Mouse (Mus musculus) neural tube, embryonic 11.5 days (tissue): Measurements from ENCODE around the gene Lrig2. TPM values are rescaled to one million over a fixed set of nuclear protein-coding genes. Genes with fewer than 3 reads are reported as not detected.

ENCODE experiments used
- ATAC-seq: fragments of 200-750 bp; cut with Nextera tagmentation; 2 replicates; pipeline ENCODE4 v1.8.0; 2017; ENCODE audit warnings: moderate number of reproducible peaks, mild to moderate bottlenecking, moderate TSS enrichment, moderate library complexity; ENCODE audit not compliant: insufficient read depth, low FRiP score, low TSS enrichment
- DNase-seq: peaks from one replicate; pipeline ENCODE4 v3.0.0-alpha.2; 2015; ENCODE audit warnings: low spot score
- H3K27ac ChIP-seq: fragments of 300-500 bp; sonication (generic); 2 replicates; pipeline ENCODE4 v1.5.1; 2014; ENCODE audit warnings: low read depth, mild to moderate bottlenecking, low read length
- H3K27me3 ChIP-seq: fragments of 300-500 bp; sonication (generic); 2 replicates; pipeline ENCODE4 v1.6.1; 2014; ENCODE audit warnings: mild to moderate bottlenecking, low read length, mixed read lengths; ENCODE audit not compliant: control insufficient read depth, insufficient read depth
- H3K36me3 ChIP-seq: fragments of 300-500 bp; sonication (generic); 2 replicates; pipeline ENCODE4 v1.6.1; 2014; ENCODE audit warnings: mild to moderate bottlenecking, low read length, moderate library complexity, mixed read lengths; ENCODE audit not compliant: control insufficient read depth, insufficient read depth
- H3K4me1 ChIP-seq: fragments of 300-500 bp; sonication (generic); 2 replicates; pipeline ENCODE4 v1.6.1; 2014; ENCODE audit warnings: low read length, mixed read lengths; ENCODE audit not compliant: control insufficient read depth, insufficient read depth
- H3K4me2 ChIP-seq: fragments of 300-500 bp; sonication (generic); 2 replicates; pipeline ENCODE4 v1.6.1; 2014; ENCODE audit warnings: low read depth, mild to moderate bottlenecking, moderate library complexity
- H3K4me3 ChIP-seq: fragments of 300-500 bp; sonication (generic); 2 replicates; pipeline ENCODE4 v1.5.1; 2014; ENCODE audit warnings: low read depth, low read length
- H3K9ac ChIP-seq: fragments of 300-500 bp; sonication (generic); 2 replicates; pipeline ENCODE4 v1.6.1; 2014; ENCODE audit warnings: mild to moderate bottlenecking, low read length
- H3K9me3 ChIP-seq: fragments of 300-500 bp; sonication (generic); 2 replicates; pipeline ENCODE4 v1.6.1; 2016; ENCODE audit warnings: low read length; ENCODE audit not compliant: control insufficient read depth
- WGBS: fragments of 180-500 bp; shearing (Covaris S2); extraction: QIAGEN DNeasy Blood & Tissue Kit; methylation state at CpG from one replicate; pipeline ENCODE4 v1.1.7; 2014; 5-methylcytosine and 5-hydroxymethylcytosine counted together
- polyA plus RNA-seq: library from polyadenylated mRNA; unstranded; fragments of >200 nt; fragmentation: Nextera tagmentation; extraction: Ambion mirVana; gene quantifications from 2 replicates; pipeline ENCODE4 v1.2.1, GENCODE M21; 2014

Lrig2 gene
- polyA plus RNA-seq, 1 experiment from 2014 or later, result 30.2 TPM

GRCm38 (mm10) chr3:104518931-104519330 lies 7.2 kb upstream of the Lrig2 start:
- Histone ChIP-seq H3K4me2 (no peak overlapping the region), H3K27ac (no peak overlapping the region), H3K4me1 (no peaks in the 10 kb centered on the region), H3K9ac (no peak overlapping the region), H3K9me3 (no peaks in the 10 kb centered on the region), H3K27me3 (no peaks in the 10 kb centered on the region), H3K4me3 (no peak overlapping the region), H3K36me3 (no peaks in the 10 kb centered on the region)
- no peak for DNase-seq
- WGBS, result 69% methylated on average over 6 of the region's 6 CpGs
- no peak for ATAC-seq

GRCm38 (mm10) chr3:104518411-104518810 lies 6.7 kb upstream of the Lrig2 start:
- DNase-seq, result no peak
- H3K36me3 ChIP-seq, result no peaks in the 10 kb centered on the region
- ATAC-seq, result no peak
- H3K4me1 ChIP-seq, result no peaks in the 10 kb centered on the region
- no peaks in the 10 kb centered on the region for H3K9me3 ChIP-seq
- H3K4me2 ChIP-seq, result no peak overlapping the region
- no peak overlapping the region for H3K9ac ChIP-seq
- WGBS, result 90% methylated on average over 3 of the region's 3 CpGs
- no peaks in the 10 kb centered on the region for H3K27me3 ChIP-seq
- no peak overlapping the region for H3K4me3 ChIP-seq
- no peak overlapping the region for H3K27ac ChIP-seq

DNA sequence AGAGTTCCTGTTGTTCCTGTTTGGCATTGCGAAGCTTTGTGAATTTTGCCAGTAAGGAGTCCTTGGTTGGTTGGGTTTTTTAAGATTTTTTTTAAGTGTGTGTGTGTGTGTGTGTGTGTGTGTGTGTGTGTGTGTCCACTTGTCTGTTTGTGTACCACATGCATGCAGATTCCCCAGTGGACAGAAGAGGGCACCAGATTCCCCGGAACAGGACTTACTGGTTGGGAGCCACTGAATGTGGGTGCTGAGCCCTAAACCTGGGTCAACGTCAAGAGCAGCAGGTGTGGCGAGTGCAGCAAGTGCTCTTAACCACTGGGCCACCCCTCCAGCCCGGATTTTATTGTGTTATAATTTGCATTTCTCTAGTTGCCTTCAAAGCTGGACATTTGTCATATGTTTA lies 5.4 kb upstream of the Lrig2 start:
- H3K4me2 ChIP-seq, result no peak overlapping the region
- H3K9me3 ChIP-seq, result no peaks in the 10 kb centered on the region
- H3K36me3 ChIP-seq, result no peaks in the 10 kb centered on the region
- DNase-seq, result no peak
- no peak for ATAC-seq
- H3K4me3 ChIP-seq, result no peak overlapping the region
- no peaks in the 10 kb centered on the region for H3K27me3 ChIP-seq
- 83% methylated on average over 5 of the region's 5 CpGs for WGBS
- H3K9ac ChIP-seq, result no peak overlapping the region
- no peak overlapping the region for H3K27ac ChIP-seq
- 0 out of 2 replicates have a peak, but pooled peaks cover 3% of the 10 kb centered on the region for H3K4me1 ChIP-seq

DNA sequence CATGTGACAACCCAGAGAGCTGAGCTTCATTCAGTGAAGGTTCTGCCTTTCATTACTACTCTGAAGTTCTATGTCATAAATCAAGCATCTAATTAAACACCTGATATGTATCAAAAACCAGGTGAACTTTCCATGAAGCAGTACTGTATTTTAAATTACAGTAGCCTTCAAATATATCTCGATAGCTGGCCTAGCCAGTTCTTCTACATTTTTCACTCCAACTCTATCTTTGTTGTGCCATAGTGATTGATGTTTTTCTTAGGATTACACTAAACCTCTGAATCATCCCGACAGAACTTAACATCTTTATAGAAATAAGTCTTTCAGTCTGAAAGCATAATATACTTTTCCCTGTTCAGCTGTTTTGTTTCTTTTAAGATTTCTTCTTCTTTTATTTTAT lies 2.8 kb upstream of the Lrig2 start:
- H3K27me3 ChIP-seq, result no peaks in the 10 kb centered on the region
- peaks cover 6% of the 10 kb centered on the region; the same call in 1 of the 2 replicates for H3K4me1 ChIP-seq
- no peaks in the 10 kb centered on the region for H3K9me3 ChIP-seq
- H3K9ac ChIP-seq, result no peak overlapping the region
- H3K36me3 ChIP-seq, result no peaks in the 10 kb centered on the region
- DNase-seq (no peak), ATAC-seq (no peak)
- no peak overlapping the region for H3K4me3 ChIP-seq
- 87% methylated on average over 2 of the region's 2 CpGs for WGBS
- no peak overlapping the region for H3K27ac ChIP-seq
- no peak overlapping the region for H3K4me2 ChIP-seq

- no peak for ATAC-seq
- Histone ChIP-seq H3K27me3 (no peaks in the 10 kb centered on the region), H3K9ac (peak overlapping the region; percentile 61), H3K4me1 (peaks cover 6% of the 10 kb centered on the region; the same call in 1 of the 2 replicates), H3K9me3 (no peaks in the 10 kb centered on the region), H3K27ac (peak overlapping the region; percentile 96; the same call in 1 of the 2 replicates), H3K4me3 (peak overlapping the region; percentile 87), H3K4me2 (peak overlapping the region; percentile 60), H3K36me3 (no peaks in the 10 kb centered on the region)
- DNase-seq, result no peak
- 31% methylated on average over 5 of the region's 5 CpGs for WGBS
Observed at GRCm38 (mm10) chr3:104512424-104512748, 668 bp upstream of the Lrig2 start.

DNA sequence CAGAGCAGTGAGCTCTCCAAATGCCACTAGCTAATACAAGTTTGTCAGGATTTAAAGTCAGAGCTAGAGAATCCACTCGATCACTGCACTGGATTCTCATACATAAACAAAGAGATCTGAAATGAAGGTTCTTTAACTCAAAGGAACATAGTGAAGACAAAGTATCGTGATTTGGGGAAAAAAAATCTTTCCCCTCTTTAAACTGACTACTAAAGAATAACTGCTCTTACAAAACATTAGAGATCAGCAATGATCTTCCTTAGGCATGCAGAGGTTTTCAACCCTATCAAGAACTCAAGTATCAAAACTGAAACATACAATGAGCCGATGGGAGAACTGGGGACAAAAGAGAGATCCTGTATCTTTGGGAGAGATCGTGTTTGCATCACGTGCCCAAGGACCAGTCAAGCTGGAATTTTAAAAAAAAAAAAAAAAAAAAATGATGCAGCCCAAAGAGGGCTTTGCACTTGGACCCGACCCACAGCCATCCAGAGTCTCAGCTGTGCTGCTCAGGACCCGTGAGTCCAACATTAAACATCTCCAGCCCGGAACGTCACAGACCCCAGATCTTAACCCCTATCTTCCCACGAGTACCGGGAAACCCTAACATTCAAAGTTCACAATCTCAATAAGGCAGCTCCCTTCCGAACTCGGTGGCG lies 818 bp downstream of the Lrig2 start:
- Histone ChIP-seq H3K27me3 (no peaks in the 10 kb centered on the region), H3K4me1 (peaks cover 6% of the 10 kb centered on the region; the same call in 1 of the 2 replicates), H3K9me3 (no peaks in the 10 kb centered on the region), H3K36me3 (no peaks in the 10 kb centered on the region), H3K9ac (peak overlapping the region; percentile 87), H3K4me3 (peak overlapping the region; percentile 87), H3K27ac (peak overlapping the region; percentile 96), H3K4me2 (peak overlapping the region; percentile 60)
- 3% methylated on average over 14 of the region's 14 CpGs for WGBS
- ATAC-seq (no peak; the same call in 1 of the 2 replicates), DNase-seq (no peak)

DNA sequence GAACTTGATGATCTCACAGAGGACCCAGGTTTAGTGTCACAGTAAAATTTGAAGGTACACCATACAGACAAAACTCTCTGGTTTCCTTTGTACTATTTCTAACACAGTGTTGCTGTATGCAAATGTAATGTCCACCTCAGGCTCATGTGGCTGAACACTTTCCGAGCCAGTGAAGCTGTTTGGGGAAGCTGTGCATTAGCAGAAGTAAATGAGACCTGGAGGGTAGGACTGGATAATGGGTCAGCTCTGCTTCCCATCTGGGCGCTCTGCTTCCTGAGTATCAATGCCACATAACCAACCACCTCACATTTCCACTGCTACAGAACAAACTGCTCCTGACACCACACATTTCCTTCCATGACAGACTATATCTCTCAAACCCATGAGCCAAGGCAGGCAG lies 10.1 kb downstream of the Lrig2 start:
- Histone ChIP-seq H3K4me1 (no peaks in the 10 kb centered on the region), H3K9me3 (no peaks in the 10 kb centered on the region), H3K27me3 (no peaks in the 10 kb centered on the region), H3K9ac (no peak overlapping the region), H3K27ac (no peak overlapping the region), H3K4me3 (no peak overlapping the region), H3K36me3 (no peaks in the 10 kb centered on the region), H3K4me2 (no peak overlapping the region)
- WGBS, result 92% methylated on average over 2 of the region's 2 CpGs
- no peak for ATAC-seq
- DNase-seq, result no peak

DNA sequence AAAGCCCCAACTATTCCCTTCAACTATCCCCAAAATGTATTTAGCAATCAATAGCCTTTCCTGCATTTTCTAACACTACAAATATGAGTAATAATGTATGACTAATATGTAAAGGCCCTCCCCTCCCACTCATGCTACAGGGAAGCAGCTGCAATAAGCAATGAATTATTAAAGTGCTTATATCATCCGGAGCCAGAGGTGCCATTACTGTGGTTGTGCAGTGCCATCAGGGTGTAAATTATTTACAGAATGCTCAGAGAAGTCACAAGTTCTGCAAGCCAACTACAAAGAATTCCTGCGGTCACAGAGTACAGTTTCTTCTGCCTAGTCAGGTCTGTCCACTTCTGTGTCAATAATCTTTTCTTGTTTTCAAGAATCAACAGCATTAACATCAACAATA lies 10.8 kb downstream of the Lrig2 start:
- Histone ChIP-seq H3K27ac (no peak overlapping the region), H3K4me2 (no peak overlapping the region), H3K27me3 (no peaks in the 10 kb centered on the region), H3K4me1 (no peaks in the 10 kb centered on the region), H3K4me3 (no peak overlapping the region), H3K9me3 (no peaks in the 10 kb centered on the region), H3K36me3 (no peaks in the 10 kb centered on the region), H3K9ac (no peak overlapping the region)
- WGBS, result 83% methylated on average over 2 of the region's 2 CpGs
- ATAC-seq (no peak), DNase-seq (no peak)

- whole genome bisulfite sequencing, result 92% methylated on average over 4 of the region's 4 CpGs
- Histone ChIP-seq H3K9me3 (no peaks in the 10 kb centered on the region), H3K27ac (no peak overlapping the region), H3K4me2 (no peak overlapping the region), H3K27me3 (no peaks in the 10 kb centered on the region), H3K36me3 (peaks cover 2% of the 10 kb centered on the region; the same call in 1 of the 2 replicates), H3K4me3 (no peak overlapping the region), H3K4me1 (no peaks in the 10 kb centered on the region), H3K9ac (no peak overlapping the region)
- no peak for DNase-seq
- no peak for ATAC-seq
Observed at GRCm38 (mm10) chr3:104496176-104496575, 15.5 kb downstream of the Lrig2 start.
